Mouse (Mus musculus) heart, adult 9 months (tissue): ENCODE measurements around the gene Calm1.
"Not testable (repeated sequence)": the region's sequence is repeated elsewhere in the genome, so short reads cannot be mapped to it uniquely, and the experiment has no call there.

ENCODE experiments used
- DNase-seq, 2 experiments: peaks; one replicate each; pipeline ENCODE4 v3.0.0; 2022; ENCODE audit warnings: low spot score in 2 of 2

Calm1 gene

DNA sequence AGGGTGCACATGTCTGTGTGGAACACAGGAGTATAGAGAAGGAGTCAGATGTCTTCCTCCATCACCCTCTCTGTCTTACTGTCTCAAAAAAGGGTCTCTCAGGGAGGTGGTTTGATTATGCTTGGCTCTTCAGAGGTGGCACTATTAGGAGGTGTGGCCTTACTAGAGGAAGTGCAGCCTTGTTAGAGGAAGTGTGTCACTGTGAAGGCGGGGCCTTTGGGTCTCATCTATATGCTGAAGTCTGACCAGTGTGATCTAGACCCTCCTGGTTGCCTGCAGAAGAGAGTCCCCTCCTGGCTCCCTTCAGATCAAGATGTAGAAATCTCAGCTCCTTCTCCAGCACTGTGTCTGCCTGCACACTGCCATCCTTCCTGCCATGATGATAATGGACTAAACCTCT is 5.1 kb upstream of the Calm1 start:
- no peak for DNase-seq

DNA sequence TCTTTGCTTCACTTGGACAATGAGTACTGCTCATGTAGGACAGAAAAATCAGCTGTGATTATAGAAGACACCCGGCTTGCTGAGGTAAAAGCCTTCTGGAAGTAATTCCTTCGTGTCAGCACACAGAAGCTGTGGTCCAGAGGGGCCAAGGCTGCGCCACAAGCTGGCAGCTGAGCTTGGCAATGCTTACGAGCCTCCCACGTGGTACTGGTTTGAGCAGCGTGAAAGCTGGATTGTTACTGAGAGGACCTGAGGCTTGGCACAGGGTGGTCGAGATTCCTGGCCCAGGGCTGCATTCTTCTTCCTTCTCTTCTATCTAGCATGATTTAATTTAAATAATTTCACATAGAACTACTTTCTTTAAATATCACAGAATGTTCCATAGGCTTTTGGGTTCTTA is 2.4 kb upstream of the Calm1 start:
- DNase-seq, result no peak

DNA sequence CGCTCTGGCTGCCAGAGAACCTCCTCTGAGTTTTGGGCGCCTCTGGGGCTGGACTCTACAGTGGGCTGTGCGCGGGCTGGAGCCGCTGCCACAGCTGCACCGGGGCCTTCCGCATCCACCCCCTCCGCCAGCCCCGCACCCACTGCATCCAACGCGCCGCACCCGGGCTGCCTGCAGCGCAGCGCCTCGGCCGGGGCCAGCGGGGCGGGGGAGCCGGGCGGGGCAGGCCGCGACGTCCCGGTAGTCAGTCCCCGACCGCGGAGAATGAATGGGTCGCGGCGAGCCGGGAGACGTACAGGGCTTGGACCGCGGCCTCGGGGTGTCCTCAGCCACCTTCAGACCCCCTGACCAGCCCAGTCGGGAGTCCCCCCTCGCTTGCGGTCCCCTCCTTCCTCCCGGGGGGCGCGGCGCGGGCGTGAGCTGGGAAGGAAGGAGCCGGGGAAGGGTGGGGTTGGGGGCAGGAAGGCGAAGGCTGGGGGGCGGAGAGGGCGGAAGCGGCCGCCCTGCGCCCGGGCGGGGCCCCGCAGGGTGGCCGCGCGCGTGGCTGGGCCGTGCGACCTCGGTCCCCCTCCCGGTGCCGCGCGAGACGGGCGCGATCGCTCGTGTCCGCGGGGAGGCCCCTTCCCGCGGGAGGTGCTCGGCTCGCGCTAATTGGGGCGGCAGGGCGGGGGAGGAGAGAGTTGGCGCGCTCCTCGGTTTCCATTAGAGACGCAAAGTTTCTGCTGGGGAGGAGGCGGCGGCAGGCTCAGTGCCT is 833 bp downstream of the Calm1 start:
- DNase-seq, result peak; percentile 75 to 83

DNA sequence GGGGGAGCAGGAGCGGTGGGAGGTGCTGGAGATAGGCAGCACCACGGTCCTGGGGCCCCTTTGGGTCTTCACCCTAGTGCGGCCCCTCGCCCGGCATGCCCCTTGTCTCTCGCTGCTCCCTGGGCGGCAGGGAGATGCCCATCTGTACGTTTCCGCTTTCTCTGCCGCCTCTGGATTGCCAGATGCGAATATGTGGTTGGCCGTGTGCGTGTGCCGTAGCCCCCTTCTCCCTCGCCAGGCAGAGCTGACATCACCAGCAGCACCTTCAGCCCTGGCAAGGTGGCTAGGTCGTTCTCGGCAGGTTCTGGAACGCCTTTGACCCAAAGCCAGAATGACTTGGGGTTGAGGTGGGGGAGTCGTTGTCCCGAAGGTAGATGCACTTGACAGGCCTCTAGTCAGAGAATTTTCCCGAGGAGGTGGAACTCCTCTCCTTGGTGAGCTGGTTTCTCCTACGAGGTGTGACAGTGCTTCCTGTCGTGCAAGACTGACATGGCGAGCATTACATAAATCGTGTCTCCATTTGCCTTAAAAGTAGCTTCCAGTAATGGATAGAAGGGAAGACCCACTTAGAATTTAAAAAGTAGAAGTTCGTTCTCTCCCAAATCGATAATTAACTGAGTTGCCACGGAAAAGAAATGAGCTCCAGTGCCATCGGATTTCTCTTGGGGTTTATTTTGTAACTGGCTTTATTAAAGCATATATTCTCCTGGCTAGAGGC is 1.6 kb downstream of the Calm1 start:
- peak in 1 of 2 experiments; percentile 41 for DNase-seq

DNA sequence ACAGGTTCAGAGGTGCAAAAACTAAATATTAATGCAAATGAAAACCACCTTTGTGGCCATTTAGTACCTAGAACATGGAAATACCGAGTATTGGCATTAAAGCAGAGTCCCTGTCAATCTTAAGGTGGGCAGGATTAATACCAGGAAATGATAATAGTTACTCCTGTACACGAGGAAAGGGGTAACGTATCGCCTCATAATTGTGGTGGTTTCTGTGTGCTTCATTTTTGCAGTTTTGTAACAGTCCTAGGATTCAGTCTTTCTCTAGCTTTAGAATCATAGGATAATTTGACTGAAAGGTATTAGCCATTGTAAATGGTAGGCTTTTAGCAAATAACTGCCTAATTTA is 2.1 kb downstream of the Calm1 start:
- DNase-seq, result no peak

DNA sequence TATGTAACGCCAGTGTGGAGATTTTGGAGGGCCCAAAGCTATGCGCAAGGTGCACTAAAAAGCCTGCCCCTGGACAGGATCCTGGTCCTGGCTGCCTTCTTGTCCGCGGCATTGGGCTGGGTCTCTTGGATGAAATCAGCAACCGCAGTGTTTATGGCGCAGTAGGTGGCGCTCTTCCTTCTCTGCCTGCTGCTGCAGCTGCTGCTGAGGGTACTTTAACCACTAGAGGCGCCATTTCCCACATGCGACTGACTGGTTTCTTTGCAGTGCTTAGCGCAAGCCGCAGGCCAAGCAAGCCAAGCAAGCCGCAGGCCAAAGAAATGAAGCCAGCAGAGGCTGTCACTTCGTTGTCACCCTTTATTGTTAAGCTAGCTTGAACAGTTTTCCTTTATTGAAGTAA is 2.6 kb downstream of the Calm1 start:
- peak; percentile 90 to 96 for DNase-seq

DNA sequence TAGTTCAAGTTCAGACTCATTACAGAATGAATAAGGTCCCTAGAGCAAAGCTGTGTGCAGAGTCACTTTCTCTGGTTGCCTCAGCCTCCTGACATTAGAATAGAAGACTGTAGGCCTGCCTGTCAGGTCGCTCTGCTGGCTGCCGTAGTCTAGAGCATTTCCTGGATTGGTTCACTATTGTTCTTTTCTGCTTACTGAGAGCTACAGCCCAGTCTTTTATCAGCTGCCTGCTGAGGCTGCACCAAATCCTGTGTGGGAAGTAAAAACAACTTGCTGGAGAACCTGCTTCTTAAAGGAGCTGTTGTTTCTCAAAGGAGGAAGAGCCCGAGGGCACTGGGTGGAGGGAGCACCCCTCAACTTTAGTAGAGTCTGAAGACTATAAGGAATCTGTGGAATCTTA is 4.5 kb downstream of the Calm1 start:
- DNase-seq, result no peak

DNA sequence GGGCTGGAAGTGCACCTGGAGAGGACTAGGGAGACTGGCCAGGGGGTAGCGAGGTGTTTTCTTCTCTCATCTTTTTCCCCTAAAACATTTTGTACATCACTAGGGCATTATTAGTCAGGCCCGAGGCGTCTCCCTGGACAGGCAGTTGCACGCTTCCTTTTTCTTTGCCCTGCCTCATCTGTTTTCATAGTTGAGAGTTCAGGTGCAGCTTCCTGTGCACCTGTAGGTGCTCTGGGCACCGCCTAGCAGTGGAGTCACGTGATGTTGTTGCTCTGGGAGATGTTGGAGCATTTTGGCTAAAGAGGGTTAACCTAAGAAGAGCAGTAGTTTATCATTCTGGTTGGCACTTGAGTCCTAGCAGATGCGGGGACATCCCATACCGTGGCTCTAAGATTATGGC is 5.9 kb downstream of the Calm1 start:
- no peak for DNase-seq

DNA sequence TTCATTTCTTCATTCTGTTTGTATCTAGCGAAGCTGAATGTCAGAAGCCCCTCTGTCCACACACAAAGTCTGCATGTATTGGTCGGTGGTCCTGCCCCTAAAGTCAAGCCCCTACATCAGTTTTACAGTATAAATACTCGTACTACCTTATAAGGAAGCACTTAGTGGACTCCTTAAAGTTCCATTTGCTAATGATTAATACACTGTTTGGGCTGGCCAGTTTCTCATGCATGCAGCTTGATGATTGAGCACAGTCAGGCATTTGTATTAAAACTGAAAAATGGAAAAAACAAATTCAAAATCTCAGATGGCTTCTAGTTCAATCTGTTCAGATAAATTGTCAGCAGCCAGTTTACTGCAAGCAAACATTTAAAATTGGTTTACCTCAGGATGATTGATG is 7.3 kb downstream of the Calm1 start:
- DNase-seq, result no peak

DNA sequence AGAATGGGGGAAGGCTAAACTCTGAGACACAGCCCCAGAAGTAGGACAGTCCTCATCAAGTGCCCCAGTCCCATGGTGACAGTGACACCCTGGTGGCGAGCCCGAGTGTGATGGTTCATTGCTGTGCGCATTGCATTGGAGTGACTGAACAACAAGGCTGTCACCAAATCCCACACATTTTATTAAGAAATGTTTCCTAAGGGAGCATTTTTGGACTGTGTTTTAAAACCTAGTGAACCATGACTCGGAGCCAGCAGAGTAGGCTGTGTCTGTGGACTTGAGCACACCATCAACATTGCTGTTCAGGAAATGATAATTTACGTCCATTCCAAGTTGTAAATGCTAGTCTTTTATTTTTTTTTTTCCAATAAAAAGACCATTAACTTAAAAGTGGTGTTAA is 7.7 kb downstream of the Calm1 start:
- DNase-seq, result no peak

DNA sequence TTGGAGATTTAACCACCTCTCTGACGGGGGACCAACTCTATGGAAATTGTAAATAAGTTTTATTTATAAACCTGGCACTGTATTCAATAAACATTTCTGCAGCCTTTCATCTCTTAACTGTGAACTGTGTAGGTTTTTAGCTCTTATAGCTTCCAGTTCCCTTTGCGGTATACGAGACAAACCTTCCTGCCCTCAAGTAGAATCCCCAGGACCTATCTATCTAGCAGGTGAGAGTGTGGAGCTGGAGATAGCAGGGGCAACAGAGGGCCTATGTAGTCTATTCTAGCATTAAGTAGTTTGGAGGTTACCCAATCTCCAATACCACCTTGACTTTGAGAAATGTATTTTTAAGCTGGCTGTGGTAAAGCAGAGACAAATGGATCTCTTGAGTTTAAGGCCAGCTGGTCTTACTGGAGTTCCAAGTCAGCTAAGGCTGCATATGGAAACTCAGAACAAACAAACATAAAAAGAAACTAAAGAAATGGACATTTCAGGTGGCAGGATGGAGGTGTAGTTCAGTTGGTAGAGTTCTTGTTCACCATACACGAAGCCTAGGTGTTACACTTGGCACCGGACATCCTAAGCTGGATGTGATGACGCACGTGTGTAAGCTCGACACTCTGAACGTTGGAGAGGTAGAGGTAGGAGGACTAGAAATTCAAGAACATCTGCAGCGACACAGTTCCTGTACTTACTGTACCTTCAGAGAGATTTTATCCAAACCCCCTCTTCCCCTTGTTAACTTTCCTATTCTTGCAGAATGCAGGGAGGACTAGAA is 10.7 kb downstream of the Calm1 start:
- DNase-seq, result no peak

DNA sequence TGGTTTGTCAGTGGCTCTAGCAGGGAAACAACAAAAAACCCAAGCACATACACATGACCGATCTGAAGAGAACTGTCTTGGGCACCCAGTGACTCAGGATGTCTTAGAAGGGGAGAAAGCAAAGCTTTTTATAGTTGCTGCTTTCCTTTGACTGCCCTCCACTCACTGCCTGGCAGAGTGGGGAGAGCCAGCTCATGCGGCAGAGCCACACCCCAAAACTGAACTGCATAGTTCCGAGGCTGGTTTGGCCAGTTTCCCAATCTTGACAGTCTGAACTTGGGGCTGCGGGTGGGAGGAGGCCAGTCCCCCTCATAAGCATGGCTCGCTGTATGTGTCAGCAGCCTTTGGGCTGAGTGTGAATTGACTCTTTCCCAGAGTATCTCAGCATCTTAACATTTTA is 11.7 kb downstream of the Calm1 start:
- no peak for DNase-seq

DNA sequence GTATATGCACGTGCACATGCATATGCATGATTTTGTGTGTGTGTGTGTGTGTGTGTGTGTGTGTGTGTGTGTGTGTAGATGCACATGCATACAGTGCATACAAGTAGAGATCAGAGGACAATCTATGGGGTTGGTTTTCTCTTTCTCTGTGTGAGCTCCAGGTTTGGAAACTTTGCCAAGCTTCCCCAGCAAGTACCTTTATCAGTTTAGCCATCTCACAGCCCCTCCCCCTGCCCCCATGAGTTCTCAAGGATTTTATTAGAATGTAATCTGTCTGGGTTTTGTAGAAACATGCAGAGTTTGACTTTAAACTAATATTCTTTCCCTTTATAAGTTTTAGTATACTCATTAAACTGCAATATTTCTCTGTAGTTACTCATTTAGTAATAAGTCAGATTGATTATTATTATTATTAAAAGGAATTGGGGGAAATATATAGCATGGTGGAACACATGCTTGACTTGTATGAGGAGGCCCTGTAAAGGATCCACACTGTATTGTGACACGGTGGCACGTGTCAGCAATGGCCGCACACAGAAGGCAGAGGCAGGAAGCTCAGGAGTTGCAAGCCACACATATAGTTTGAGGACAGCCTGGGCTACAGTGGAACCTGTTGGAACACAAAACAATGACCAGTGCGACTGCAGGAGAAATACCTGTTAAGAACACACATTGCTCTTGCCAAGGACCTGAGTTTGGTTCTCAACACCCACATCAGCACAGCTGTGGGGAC is 12.4 kb downstream of the Calm1 start:
- no peak for DNase-seq

DNA sequence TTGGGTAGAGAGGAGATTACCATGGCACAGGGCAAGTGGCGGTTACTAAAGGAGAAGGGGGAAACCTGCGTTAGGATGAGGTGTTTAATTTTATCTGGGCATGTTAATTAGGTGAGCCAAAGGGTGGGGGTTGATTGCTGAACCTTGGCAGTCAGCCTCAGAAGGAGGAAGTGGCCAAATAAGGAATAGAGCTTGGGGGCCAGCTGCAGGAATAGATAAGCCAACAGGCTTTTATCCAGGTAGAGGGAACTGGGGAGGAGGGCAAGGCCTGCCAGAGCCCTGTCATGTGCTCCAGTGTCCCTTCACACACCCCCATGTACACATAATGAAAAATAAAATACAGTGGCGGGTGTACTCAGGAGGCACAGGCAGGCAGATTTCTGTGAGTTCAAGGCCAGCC is 13.2 kb downstream of the Calm1 start:
- DNase-seq, result peak; percentile 26 to 50

DNA sequence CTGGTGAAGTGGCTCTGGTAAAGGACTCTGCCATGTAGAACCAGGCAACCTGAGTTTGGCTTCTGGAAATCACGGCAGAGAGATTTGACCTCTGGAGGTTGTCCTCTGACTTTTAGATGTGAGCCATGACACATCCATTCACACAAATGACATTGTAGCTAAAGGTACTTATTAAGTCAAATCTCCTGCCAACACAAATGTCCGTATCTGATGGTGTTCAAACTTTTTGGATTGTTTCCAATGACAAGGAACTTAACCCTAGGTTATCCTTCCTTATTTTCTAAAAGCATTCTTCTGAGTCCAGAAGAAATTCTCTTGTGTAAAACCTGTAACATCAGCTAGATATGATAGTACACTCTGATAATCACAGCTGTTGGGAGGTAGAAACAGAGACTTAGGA is 13.9 kb downstream of the Calm1 start:
- DNase-seq, result no peak

DNA sequence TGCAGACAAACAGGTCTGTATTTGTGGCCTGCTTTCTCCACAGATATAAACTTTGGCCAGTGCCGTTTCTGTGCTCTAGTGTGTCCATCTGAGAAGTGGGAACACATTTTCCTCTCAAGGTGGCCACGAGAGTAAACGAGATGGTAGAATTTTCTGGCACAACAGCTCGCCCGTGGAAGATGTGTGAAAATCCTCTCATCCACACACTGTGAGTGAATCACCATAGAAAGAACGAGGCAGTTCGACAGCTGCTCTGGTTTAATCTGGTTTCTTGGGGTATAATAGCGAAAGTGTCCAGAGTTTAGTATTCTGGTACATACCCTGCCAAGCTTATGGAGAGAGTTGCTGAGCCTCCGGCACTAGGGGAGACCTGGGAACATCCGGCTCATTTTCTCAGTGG is 14.9 kb downstream of the Calm1 start:
- no peak for DNase-seq

DNA sequence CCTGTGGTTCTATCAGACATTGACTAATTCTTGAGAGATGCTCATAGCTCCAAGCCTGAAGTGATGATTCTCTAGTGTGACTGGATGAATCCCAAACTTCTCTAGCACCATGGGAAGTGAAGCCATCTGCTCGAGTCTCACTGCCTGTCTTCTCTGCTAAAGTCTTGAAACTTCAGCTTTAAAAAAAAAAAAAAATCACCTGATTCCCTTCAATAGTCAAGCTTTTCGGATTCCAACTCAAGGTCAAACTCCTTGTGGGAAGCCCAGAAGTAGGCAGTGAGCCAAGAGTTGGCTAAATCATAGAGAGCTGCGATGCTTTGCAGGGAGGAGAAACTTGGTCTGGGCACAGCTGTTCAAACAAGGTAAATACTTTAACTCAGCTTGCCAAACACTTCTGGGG is 15.5 kb downstream of the Calm1 start:
- no peak for DNase-seq

DNA sequence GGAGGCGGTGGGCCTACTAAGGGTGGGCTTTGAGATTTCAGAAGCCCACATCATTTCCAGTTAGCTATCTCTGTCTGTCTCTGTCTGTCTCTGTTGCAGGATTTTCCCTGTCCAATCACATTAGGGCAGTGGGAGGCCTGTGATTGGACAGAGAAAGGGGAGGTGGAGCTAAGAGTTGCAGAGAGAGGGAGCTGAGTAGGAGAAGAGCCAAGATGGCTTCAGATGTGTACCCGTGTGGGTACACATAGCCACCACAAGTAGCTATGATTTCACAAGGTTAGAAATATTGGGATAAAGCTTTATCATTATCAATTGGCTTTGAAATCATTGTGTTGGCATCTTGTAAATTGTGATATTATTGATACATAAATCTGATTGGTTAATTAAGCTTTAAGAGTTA is 17.9 kb downstream of the Calm1 start:
- DNase-seq, result not testable (repeated sequence)

DNA sequence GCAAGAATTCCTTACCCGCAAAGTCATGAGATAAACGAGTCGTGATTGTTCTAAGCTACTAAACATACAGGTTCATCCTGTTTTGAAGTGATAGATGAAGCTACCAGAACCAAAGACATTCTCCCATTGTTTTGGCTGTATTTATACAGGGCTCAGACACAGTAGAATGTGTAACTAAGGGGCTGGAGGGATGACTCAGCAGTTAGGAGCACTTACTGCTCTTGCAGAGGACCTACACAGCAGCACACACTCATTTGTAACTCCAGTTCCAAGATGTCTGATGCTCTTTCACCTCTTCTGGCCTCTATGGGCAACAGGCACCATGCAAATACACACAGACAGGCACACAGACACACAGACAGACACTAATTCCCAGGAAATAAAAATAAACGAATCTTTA is 20.8 kb downstream of the Calm1 start:
- DNase-seq, result no peak

DNA sequence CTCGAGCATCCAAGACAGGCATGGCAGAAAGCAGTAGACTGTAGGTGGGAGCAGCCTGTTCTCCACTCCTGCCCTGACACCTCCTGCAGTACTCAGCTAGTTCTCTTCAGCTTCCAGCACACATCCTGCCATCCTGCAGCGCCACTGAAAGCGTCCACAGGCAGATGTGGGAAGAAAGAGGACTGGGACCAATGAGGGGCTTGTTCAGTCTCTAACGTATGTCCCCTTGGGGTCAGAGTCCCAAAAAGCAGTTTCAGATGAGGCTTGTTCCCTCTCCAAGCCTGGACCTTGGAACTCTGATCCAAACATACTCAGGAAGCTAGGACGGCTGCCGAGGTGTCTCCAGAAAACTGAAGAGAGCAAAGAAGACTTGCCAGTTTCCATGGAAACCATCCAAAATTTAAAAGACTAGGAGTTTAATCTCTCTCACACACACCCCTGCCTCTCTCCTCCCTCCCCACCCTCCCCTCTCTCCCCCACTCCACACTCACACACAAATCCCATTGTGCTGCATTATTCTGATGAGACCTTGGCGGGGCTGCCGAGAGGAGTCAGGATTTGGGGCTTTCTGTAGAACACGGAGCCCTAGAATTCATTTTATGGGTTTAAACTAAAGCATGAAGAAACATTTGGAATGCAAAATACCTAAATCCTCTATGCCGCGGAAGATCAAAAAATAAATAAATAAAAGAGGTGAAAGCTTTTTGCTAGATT is 22.5 kb downstream of the Calm1 start:
- no peak for DNase-seq

DNA sequence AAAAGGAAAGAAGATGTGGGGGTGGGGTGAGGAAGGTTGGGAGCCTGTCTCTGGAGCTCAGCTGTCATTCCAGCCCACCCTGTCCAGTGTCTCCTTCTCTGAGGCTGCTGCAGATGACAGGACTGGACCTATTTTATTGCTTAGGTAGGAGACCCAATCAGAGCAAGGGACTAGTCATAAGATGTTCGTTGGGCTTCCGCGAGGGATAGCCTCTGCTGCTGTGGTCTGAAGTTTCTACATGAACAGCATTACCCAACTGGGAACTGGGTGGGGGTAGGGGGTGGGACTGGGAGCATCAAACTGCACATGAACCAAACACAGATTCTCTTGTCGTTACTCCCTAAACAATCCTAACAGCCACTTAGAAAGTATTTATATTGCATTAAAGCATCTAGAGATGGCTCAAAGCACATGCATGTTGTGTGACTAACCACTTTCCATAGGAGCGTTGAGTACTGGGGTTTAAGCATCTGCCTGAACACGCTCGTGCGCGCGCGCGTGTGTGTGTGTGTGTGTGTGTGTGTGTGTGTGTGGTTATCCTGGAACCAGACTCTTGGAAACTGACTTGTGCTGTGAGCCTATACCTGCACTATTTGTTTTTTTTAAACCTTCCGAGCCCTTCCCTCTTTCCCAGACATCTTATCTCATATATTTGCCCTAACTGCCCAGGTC is 23.2 kb downstream of the Calm1 start:
- no peak for DNase-seq
